12 mouse cellular contexts compared by ENCODE assay signal in genomic region chr17:66512202-66512956, GRCm38 (mm10). TPM values are rescaled to one million over a fixed set of nuclear protein-coding genes. Genes with fewer than 3 reads are reported as not detected.
DNase-seq lines count a peak whose midpoint lies in the region; ATAC-seq lines count a peak whose summit lies in the region.
"Had no signal": no experiment of that assay in that cellular context is flagged by ENCODE, and none has a peak within 500 bp of the region (broad histone marks: within the 10 kb centered on the region; RNA-seq: fewer than 3 reads in every experiment).

No protein-coding gene starts in this region.

- no peak overlapping the region for H3K9ac ChIP-seq in midbrain, embryonic 11.5 days (ENCODE audit: low read length)
- no peak overlapping the region for H3K9ac ChIP-seq in midbrain, embryonic 13.5 days (replicated peaks)

- no peaks in the 10 kb centered on the region for H3K9me3 ChIP-seq in erythroblast, embryonic 14.5 days (ENCODE audit: control insufficient read depth, low read length)
- no peaks in the 10 kb centered on the region for H3K9me3 ChIP-seq in midbrain, embryonic 11.5 days (ENCODE audit: control insufficient read depth, low read length)
- H3K9me3 ChIP-seq in midbrain, embryonic 13.5 days: no peaks in the 10 kb centered on the region
- H3K9me3 ChIP-seq in megakaryocyte, embryonic 14.5 days: no peaks in the 10 kb centered on the region

- peaks cover 19% of the 10 kb centered on the region for H3K36me3 ChIP-seq in erythroblast, embryonic 14.5 days (ENCODE audit: control insufficient read depth)
- no peaks in the 10 kb centered on the region for H3K36me3 ChIP-seq in midbrain, embryonic 11.5 days (ENCODE audit: control insufficient read depth, insufficient read depth, low read length)
- H3K36me3 ChIP-seq in midbrain, embryonic 13.5 days: 0 out of 2 replicates have a peak, but pooled peaks cover 14% of the 10 kb centered on the region
- H3K36me3 ChIP-seq in megakaryocyte, embryonic 14.5 days (replicated peaks; ENCODE audit: low read length): peaks cover 67% of the 10 kb centered on the region

- DNase-seq in midbrain, embryonic 11.5 days (ENCODE audit: low spot score, missing footprints): peak; percentile 65
- peak; percentile 45 for DNase-seq in T-cell, adult 2 months (ENCODE audit: low spot score)
- no peak for DNase-seq in adrenal gland, adult 2 months
- DNase-seq in adrenal gland, adult 18-20 months (ENCODE audit: low spot score in 2 of 2): no peak
- DNase-seq: heart, postnatal 10 days; lung, postnatal 4 days had no signal

- H3K27ac ChIP-seq in midbrain, embryonic 11.5 days (ENCODE audit: low read depth, low read length): no peak overlapping the region
- H3K27ac ChIP-seq in midbrain, embryonic 13.5 days: no peak overlapping the region
- H3K27ac ChIP-seq: kidney, postnatal 0 days had no signal

- whole genome bisulfite sequencing in midbrain, embryonic 11.5 days: 85% methylated on average over 15 of the region's 15 CpGs
- WGBS in midbrain, embryonic 13.5 days: 86% methylated on average over 15 of the region's 15 CpGs

- ATAC-seq in erythroblast, adult 5-6 weeks (replicated peaks; ENCODE audit: low FRiP score, poor library complexity, severe bottlenecking): no peak
- no peak for ATAC-seq in midbrain, embryonic 11.5 days (ENCODE audit: low FRiP score)
- ATAC-seq in midbrain, embryonic 13.5 days: no peak

- no peaks in the 10 kb centered on the region for H3K27me3 ChIP-seq in erythroblast, embryonic 14.5 days (ENCODE audit: control insufficient read depth)
- no peaks in the 10 kb centered on the region for H3K27me3 ChIP-seq in midbrain, embryonic 11.5 days (ENCODE audit: control insufficient read depth, insufficient read depth, low read length)
- H3K27me3 ChIP-seq in midbrain, embryonic 13.5 days: no peaks in the 10 kb centered on the region
- no peaks in the 10 kb centered on the region for H3K27me3 ChIP-seq in megakaryocyte, embryonic 14.5 days (replicated peaks)

- H3K4me1 ChIP-seq in erythroblast, embryonic 14.5 days (ENCODE audit: control insufficient read depth): peaks cover 4% of the 10 kb centered on the region
- peaks cover under 1% of the 10 kb centered on the region; the same call in 1 of the 2 replicates for H3K4me1 ChIP-seq in midbrain, embryonic 11.5 days (ENCODE audit: control insufficient read depth, insufficient read depth, low read length)
- peaks cover 20% of the 10 kb centered on the region for H3K4me1 ChIP-seq in midbrain, embryonic 13.5 days (replicated peaks)
- peaks cover 92% of the 10 kb centered on the region for H3K4me1 ChIP-seq in megakaryocyte, embryonic 14.5 days

- peak overlapping the region; percentile 33 for H3K4me3 ChIP-seq in erythroblast, embryonic 14.5 days (replicated peaks)
- no peak overlapping the region for H3K4me3 ChIP-seq in midbrain, embryonic 11.5 days (ENCODE audit: low read depth, low read length)
- H3K4me3 ChIP-seq in midbrain, embryonic 13.5 days (replicated peaks): no peak overlapping the region
- peak overlapping the region; percentile 70 for H3K4me3 ChIP-seq in megakaryocyte, embryonic 14.5 days (replicated peaks)
- H3K4me3 ChIP-seq: left cerebral cortex, adult 2 months had no signal

- H3K4me2 ChIP-seq in midbrain, embryonic 11.5 days: no peak overlapping the region
- no peak overlapping the region for H3K4me2 ChIP-seq in midbrain, embryonic 13.5 days (replicated peaks)

RNA-seq across cellular contexts. Expression of gene Rab12, which starts 7.2 kb away (rescaled TPM):
- polyA plus RNA-seq in erythroblast, embryonic 14.5 days (2012): 0.09 and 0.53 TPM in 2 replicates
- 5.0 and 5.6 TPM in 2 replicates for total RNA-seq in erythroblast, adult 5-6 weeks (2015; ENCODE audit: low replicate concordance)
- total RNA-seq in erythroblast, adult 5-6 weeks (2017; ENCODE audit: low replicate concordance): 5.3 and 10.1 TPM in 2 replicates
- polyA plus RNA-seq in midbrain, embryonic 11.5 days (2014; fragmentation: Nextera tagmentation; extraction: Ambion mirVana): 40.9 and 45.0 TPM in 2 replicates
- 52.0 and 59.0 TPM in 2 replicates for polyA plus RNA-seq in midbrain, embryonic 13.5 days (2015; fragmentation: Nextera tagmentation; extraction: Ambion mirVana)
- polyA plus RNA-seq in megakaryocyte, embryonic 14.5 days (2012; ENCODE audit: insufficient read depth, low replicate concordance): 9.9 and 28.2 TPM in 2 replicates
- 10 to 100 TPM; 89.6 to 95.0 TPM for total RNA-seq in adrenal gland, adult 2 months (2021)
- 40.4 and 42.8 TPM in 2 replicates for polyA plus RNA-seq in adrenal gland, adult 2 months (2012; rRNA removed)
- total RNA-seq in adrenal gland, adult 18-20 months (2021): 10 to 100 TPM; 74.9 to 83.1 TPM

Comparison
In these comparisons a context has a peak if more than half of its experiments do, and no peak if none do; other contexts are left out.
1. H3K4me3 ChIP-seq: peak in erythroblast, embryonic 14.5 days (single experiment) and megakaryocyte, embryonic 14.5 days (single experiment); none in midbrain, embryonic 11.5 days (single experiment) and midbrain, embryonic 13.5 days (single experiment).
2. DNase-seq: peak in midbrain, embryonic 11.5 days (single experiment) and T-cell, adult 2 months (single experiment); none in adrenal gland, adult 2 months (single experiment) and adrenal gland, adult 18-20 months (0 of 2).